Mouse (Mus musculus) left cerebral cortex, adult 11 months (tissue): ENCODE results near the gene Pof1b.

Experiments used
- DNase-seq: peaks from one replicate; pipeline ENCODE4 v3.0.0; 2022; ENCODE audit warnings: low spot score

The Pof1b gene

DNA sequence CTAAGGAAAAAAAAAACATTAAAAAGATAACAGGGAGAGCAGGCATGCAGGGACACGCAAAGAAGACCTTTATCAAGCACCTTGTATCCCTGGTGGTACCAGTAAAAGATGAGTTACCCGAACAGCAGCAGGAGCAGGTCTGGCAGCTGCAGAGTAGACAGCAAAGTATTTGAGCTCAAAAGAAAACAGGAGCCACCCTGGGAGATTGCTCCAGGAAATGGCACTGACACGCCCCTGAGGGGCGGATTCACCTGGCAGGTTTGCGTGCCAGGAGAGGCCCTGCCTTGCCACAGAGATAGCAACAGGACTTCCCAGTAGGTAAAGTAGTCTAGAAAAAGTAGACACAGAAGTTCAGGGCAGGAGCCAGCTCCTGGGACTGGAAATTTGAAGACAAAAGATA is at the start of gene Pof1b:
Gene Pof1b, minus strand, starts transcription at position 144 of the 400 bp plus-strand sequence.
- no peak for DNase-seq

DNA sequence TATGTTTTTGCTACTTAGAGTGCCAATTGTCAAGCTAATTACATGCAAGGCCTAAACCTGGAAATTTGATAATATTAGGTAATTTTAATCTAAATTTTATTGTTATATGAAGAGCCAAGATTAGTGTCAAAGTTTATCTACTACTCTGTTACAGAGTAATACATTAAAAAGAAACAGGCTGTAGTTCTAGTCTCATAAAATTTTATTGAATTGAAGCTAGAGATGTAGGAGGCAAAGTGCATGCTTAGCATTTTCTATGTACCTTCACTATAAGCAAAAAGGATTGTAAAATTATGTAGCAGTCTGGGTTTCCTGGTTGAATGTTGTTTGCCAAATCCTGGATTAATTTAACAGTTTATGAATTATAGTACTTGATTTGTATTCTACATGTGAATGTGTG is 18.1 kb upstream of the Pof1b start:
- DNase-seq = no peak

DNA sequence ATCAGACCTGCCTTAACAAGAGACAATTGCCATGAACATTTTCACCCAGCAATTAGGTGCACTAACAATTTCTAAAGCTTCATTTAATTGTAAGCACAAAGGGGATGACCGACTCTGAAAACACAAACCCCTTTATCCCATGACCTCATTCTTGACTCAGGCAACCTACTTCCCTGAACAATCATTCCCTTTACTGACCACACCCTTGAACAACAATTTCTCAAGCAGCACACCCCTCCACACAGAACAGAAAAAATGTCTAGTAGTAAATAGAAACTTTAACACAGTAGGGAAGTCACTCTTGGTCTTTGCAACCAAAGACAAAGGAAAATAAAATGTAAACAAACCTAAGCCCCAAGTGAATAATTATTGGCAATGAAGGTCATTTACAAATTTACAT is 4.1 kb downstream of the Pof1b start:
- no peak for DNase-seq

DNA sequence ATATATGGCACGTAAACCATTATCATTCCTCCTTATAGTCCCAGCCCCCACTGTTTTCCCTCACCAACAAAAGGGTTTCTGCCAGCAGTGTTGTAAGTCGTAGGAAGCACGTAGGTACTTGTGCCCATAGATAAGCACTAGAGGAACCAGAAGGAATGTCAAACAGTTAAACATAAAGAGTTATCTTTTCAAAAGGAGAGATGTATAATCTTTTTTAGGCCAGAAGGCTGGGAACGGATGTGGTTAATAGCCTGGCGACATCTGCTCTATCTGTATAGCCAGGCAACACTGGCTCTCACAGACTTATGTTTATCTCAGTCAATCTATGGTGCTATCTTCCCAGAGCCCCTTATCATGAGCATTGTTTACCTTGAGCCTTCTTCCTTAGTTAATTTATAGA is 17.8 kb downstream of the Pof1b start:
- DNase-seq = no peak

DNA sequence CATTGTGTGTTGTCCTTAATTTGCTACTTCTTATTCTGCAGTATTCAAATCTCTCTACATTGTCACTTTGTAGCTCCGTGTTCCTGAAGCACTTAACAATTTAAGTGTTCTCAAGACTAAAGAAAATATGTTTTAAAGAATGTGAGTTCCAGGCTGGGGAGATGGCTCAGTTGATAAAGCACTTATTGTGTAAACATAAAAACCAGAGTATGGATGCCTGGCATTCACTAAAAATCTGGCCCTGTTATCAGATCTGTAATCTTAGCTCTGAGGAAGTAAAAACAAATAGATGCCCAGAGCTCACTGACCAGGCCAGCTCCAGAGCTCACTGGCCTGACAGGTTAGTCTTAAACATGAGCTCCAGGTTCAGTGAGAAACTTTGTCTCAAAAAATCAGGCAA is 22.9 kb downstream of the Pof1b start:
- no peak for DNase-seq

DNA sequence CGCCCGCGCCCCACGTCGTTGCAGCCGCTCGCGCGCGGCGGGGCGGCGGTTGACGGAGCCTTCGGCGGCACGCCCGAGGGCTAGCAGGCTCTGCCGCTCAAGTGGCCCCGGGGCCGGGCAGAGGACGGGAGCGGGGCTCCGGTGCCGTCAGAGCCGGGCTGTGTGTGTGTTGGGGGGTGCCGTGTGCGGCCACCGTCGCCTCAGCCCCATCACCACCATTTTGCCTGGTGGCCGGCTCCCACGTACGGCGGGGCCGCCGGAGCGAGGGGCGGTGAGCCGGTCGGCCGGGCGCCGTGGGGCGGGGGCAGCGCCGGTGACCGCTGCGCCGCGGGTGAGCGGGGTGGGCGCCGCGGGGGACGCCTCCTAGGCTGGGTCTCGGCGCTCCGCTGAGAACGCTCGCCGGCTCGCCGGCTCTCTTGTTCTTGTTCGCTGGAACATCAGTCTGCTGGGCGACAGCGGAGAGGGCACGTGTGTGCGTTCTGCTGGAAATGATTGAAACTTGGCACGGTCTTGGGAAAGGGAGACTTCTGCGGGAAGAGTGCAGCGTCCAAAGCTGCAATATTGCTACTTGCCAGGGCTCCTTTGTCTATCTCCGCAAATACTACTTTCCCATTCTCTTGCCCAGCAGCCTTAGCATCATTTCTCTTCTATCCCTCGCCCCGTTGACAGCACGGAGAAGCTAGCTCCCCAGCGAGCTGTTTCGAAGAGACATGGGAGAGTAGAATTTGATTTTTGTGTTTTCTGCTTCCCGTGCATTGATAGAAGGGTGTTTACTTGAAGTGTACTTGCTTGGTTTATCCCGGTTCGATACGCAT is 96.9 kb downstream of the Pof1b start:
- DNase-seq = peak; percentile 0

DNA sequence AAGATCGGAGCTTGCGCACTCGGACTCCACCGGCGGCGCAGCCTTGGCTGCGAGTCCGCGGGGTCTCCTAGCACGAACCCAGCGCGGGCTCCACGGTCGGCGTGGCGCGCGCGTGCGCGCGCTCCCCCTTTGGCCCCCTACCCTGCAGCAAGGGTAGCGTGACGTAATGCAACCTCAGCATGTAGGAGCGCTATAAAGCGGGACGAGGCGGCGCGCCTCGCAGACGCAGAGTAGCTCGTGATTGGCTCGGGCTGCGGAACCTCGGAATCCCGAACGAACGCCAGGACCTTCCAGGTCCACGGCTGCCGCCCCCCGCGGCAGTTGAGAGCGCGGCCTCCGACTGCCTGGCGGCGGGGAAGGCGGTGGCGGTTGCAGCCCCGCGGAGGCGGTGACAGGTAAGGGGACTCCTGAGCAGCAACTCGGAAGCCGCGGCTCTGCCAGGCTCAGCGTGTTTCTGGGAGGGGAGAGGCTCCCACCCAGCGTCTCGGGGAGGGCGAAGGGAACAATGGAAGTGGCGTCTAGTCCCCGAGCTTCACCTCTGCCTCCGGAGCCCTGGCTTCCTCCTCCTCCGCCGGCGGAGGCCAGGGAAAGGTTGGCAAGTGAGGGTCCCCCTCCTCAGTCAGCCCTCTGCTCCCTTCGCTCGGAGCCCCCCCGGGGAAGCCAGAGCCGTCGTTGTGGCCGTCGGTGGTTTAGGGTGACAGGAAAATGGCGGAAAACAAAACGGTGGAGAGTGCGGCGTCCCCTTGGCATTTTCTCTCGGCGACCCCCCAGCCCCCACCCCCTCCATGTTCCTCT is 97.7 kb downstream of the Pof1b start, which contains the start of gene Zfp711:
Gene Zfp711, plus strand, starts transcription at position 16 of the 795 bp plus-strand sequence.
- DNase-seq = peak; percentile 35
